Mouse (Mus musculus) forebrain, postnatal 0 days (tissue): ENCODE measurements around the gene Mrpl55. TPM values are rescaled to one million over a fixed set of nuclear protein-coding genes. Genes with fewer than 3 reads are reported as not detected.

Experiments used
- ATAC-seq: fragments of 200-750 bp; cut with Nextera tagmentation; 2 replicates; pipeline ENCODE4 v1.8.0; 2017; ENCODE audit warnings: mild to moderate bottlenecking, moderate library complexity
- DNase-seq: peaks from one replicate; pipeline ENCODE4 v3.0.0-alpha.2; 2015
- H3K27ac ChIP-seq: fragments of 300-500 bp; sonication (generic); 2 replicates; pipeline ENCODE4 v1.5.1; 2014; ENCODE audit warnings: low read depth, mild to moderate bottlenecking, antibody characterized with exemption, low read length, moderate library complexity, mixed read lengths
- H3K27me3 ChIP-seq: fragments of 300-500 bp; sonication (generic); 2 replicates; pipeline ENCODE4 v1.6.1; 2014; ENCODE audit warnings: mild to moderate bottlenecking, low read length, mixed read lengths; ENCODE audit not compliant: insufficient read depth
- H3K36me3 ChIP-seq: fragments of 300-500 bp; sonication (generic); 2 replicates; pipeline ENCODE4 v1.6.1; 2014; ENCODE audit warnings: mild to moderate bottlenecking, moderate library complexity; ENCODE audit not compliant: insufficient read depth
- H3K4me1 ChIP-seq: fragments of 300-500 bp; sonication (generic); 2 replicates; pipeline ENCODE4 v1.6.1; 2014; ENCODE audit warnings: antibody characterized with exemption; ENCODE audit not compliant: insufficient read depth
- H3K4me2 ChIP-seq: fragments of 300-500 bp; sonication (generic); 2 replicates; pipeline ENCODE4 v1.6.1; 2014; ENCODE audit warnings: low read depth, mild to moderate bottlenecking, moderate library complexity
- H3K4me3 ChIP-seq: fragments of 300-500 bp; sonication (generic); 2 replicates; pipeline ENCODE4 v1.5.1; 2014; ENCODE audit warnings: low read depth, low read length, mixed read lengths
- H3K9ac ChIP-seq: fragments of 300-500 bp; sonication (generic); 2 replicates; pipeline ENCODE4 v1.6.1; 2014; ENCODE audit warnings: mild to moderate bottlenecking
- H3K9me3 ChIP-seq: fragments of 300-500 bp; sonication (generic); 2 replicates; pipeline ENCODE4 v1.6.1; 2016; ENCODE audit warnings: low read length
- CTCF ChIP-seq: sonication (generic); IDR thresholded peaks from 2 replicates; pipeline ENCODE4 v1.5.1; 2016; ENCODE audit warnings: antibody characterized with exemption, control low read depth, low read depth
- WGBS: fragments of 180-500 bp; shearing (Covaris S2); extraction: QIAGEN DNeasy Blood & Tissue Kit; methylation state at CpG from one replicate; pipeline ENCODE4 v1.1.7; 2014; 5-methylcytosine and 5-hydroxymethylcytosine counted together
- polyA plus RNA-seq: library from polyadenylated mRNA; unstranded; fragments of >200 nt; fragmentation: Nextera tagmentation; extraction: Ambion mirVana; gene quantifications from 2 replicates; pipeline ENCODE4 v1.2.1, GENCODE M21; 2015
- total RNA-seq: library from RNA; depleted of rRNA; stranded (reverse); fragments of >200 nt; gene quantifications from 2 replicates; pipeline ENCODE4 v1.2.3, GENCODE M21; 2014

The Mrpl55 gene
- total and polyA plus RNA-seq, 2 experiments from 2014 or later: 45.2 to 124 TPM

DNA sequence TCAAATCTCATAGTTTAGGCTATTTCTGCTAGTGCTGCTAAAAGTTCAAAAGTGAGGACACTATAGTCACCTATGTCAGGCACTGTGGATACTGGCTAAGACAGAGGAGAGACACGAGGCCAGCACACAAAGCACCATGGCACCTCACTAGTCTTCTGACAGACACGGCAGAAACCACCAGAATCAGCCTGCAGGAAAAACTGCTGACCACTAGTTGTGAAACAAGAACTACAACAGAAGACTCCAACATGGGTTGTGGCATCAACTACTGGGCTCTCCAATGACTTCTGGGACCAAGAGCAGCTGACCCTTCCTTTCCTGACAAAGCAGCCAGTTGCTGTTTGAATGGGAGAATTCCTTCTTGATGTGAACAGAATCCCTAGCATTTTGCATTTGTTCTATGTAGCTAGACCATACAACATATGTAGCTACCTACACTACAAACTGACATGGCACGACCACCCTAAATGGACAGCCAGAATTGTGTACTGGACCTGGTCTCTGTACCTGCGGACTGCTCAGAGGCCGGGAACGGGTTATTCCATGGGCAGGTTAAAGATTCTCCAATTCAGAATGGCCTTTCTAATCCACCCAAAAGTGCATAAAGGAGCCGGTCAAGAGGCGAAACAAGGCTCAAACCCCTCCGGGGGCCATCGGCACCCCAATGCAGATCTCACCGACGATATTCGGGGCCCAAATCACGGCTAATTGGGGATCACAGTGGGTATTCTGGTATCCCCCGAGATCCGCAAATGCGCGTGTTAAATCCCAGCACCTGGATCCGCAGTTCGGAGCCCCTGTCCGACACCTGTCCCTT, 24.7 kb downstream of the Mrpl55 start:
- H3K36me3 ChIP-seq: no peaks in the 10 kb centered on the region
- peak overlapping the region; percentile 89 for H3K27ac ChIP-seq
- H3K4me2 ChIP-seq: peak overlapping the region; percentile 92
- no peaks in the 10 kb centered on the region for H3K27me3 ChIP-seq
- no peak for TF ChIP-seq CTCF
- ATAC-seq (no peak), DNase-seq (no peak)
- peak overlapping the region; percentile 99 for H3K4me3 ChIP-seq
- peak overlapping the region; percentile 96 for H3K9ac ChIP-seq
- WGBS: 5% methylated on average over 21 of the region's 21 CpGs
- peaks cover 33% of the 10 kb centered on the region for H3K4me1 ChIP-seq
- no peaks in the 10 kb centered on the region for H3K9me3 ChIP-seq

- DNase-seq (no peak), ATAC-seq (peak; percentile 70)
- Histone ChIP-seq H3K9me3 (no peaks in the 10 kb centered on the region), H3K4me3 (peak overlapping the region; percentile 99), H3K36me3 (no peaks in the 10 kb centered on the region), H3K27ac (peak overlapping the region; percentile 89), H3K9ac (peak overlapping the region; percentile 96), H3K4me2 (peak overlapping the region; percentile 92), H3K27me3 (no peaks in the 10 kb centered on the region), H3K4me1 (peaks cover 33% of the 10 kb centered on the region)
- under 1% methylated on average over 51 of the region's 51 CpGs for WGBS
- TF ChIP-seq CTCF: no peak
Measured at GRCm38 (mm10) chr11:59227604-59228121, 25.4 kb downstream of the Mrpl55 start.

GRCm38 (mm10) chr11:59228122-59228953, 26.1 kb downstream of the Mrpl55 start, which contains the start of gene Arf1:
Arf1 (minus strand) TSS chr11:59228270.
- Histone ChIP-seq H3K9me3 (no peaks in the 10 kb centered on the region), H3K27me3 (no peaks in the 10 kb centered on the region), H3K4me1 (peaks cover 31% of the 10 kb centered on the region), H3K9ac (peak within 1 kb of the TSS; percentile 96), H3K4me3 (peak within 1 kb of the TSS; percentile 99), H3K27ac (peak within 1 kb of the TSS; percentile 89), H3K36me3 (no peaks in the 10 kb centered on the region), H3K4me2 (peak within 1 kb of the TSS; percentile 92)
- TF ChIP-seq CTCF: no peak; the same call in 1 of the 2 replicates
- 10% methylated on average over 58 of the region's 59 CpGs for WGBS
- DNase-seq (peak; percentile 98), ATAC-seq (peak; percentile 98)

DNA sequence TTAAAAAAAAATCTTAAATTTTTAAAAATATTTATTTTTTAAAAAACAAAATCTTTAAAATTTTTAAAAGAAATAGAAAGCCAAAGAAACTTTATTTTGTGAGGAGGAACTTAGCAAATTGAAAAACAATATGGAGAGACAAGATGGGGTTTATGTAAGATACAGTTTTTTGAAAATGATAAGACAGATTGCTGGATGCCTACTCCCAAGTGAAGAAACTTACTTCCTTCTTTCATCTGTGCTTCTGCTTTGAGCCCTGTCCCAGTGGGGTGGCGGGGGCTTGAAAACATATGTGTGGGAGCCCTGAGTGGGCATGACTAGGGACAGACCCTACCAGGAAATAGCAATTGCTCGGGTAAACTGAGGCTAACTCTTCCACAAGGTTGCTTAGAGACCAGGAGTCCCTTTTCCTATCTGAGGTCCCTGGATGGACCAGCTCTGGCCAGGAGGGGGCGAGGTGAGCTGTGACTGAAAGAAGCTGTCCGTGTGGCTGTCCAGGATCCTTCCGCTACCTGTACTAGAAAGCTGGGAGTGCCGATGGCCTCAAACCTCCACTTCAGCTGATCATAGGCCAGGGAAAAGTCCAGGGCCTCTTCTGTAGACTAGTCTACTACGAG, 28.0 kb downstream of the Mrpl55 start:
- 20% methylated on average over 7 of the region's 7 CpGs for WGBS
- peak; percentile 42 for DNase-seq
- H3K9ac ChIP-seq: no peak overlapping the region

GRCm38 (mm10) chr11:59232797-59233196, 30.5 kb downstream of the Mrpl55 start:
- Histone ChIP-seq H3K27me3 (no peaks in the 10 kb centered on the region), H3K9ac (no peak overlapping the region), H3K4me3 (no peak overlapping the region), H3K27ac (no peak overlapping the region), H3K36me3 (no peaks in the 10 kb centered on the region), H3K4me2 (no peak overlapping the region), H3K9me3 (no peaks in the 10 kb centered on the region), H3K4me1 (peaks cover 6% of the 10 kb centered on the region)
- WGBS: 66% methylated on average over 2 of the region's 2 CpGs
- no peak for ATAC-seq
- DNase-seq: no peak
- peak; percentile 31 for TF ChIP-seq CTCF

More for the DNA sequence above, 28.0 kb downstream of the Mrpl55 start:
- no peak for ATAC-seq
- H3K4me3 ChIP-seq: no peak overlapping the region
- peak; percentile 73 for TF ChIP-seq CTCF
- H3K36me3 ChIP-seq: no peaks in the 10 kb centered on the region
- H3K4me1 ChIP-seq: peaks cover 22% of the 10 kb centered on the region
- no peak overlapping the region for H3K4me2 ChIP-seq
- no peaks in the 10 kb centered on the region for H3K27me3 ChIP-seq
- no peaks in the 10 kb centered on the region for H3K9me3 ChIP-seq
- H3K27ac ChIP-seq: no peak overlapping the region

DNA sequence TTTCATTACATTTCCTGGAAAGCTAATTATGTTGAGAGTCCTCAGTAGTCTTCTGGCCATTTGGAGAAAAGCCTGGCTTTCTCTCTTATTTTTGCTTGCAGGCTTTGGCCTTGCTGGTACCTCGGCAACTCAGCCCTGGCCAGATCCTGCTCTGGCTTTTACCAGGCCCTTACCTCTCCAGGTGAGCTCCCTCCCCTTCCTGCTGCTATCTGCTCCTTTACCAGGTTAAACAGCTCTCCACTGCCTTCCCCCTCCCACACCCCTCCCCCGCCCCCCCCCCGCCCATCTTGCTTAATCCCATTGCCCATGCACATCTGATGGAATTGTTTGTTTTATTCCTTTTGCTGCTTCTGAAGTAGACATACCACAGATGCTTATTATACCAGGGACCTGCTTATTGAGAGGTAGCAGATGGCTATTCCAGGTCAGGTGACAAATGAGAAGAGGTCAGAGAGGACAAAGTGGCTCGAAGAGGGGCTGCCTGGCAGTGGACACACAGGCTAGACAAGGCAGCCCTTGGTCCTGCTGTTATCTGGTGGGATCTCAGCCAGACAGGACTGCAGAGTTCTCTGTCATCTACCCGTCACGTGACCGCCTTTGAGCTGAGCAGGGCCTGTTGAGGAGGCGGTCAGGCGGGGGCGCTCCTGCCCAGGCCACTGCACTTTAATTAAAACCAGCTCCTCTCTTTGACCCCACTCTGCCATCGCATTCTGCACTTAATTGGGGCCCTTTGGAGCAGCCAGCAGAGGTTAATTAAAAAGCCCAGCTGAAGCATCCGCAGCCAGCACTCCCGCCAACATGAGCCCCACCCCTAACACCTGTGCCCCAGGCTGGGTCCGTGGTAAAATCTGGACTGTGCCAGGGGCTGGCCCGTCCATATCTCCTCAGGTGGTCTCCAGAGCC, 36.5 kb downstream of the Mrpl55 start:
- H3K9ac ChIP-seq: no peak overlapping the region
- H3K4me1 ChIP-seq: no peaks in the 10 kb centered on the region
- DNase-seq: peak; percentile 47
- no peaks in the 10 kb centered on the region for H3K36me3 ChIP-seq
- peak; percentile 61 for ATAC-seq
- WGBS: 3% methylated on average over 15 of the region's 15 CpGs
- no peak overlapping the region for H3K4me2 ChIP-seq
- TF ChIP-seq CTCF: peak; percentile 55; the same call in 1 of the 2 replicates
- H3K4me3 ChIP-seq: no peak overlapping the region
- no peak overlapping the region for H3K27ac ChIP-seq
- H3K9me3 ChIP-seq: no peaks in the 10 kb centered on the region
- no peaks in the 10 kb centered on the region for H3K27me3 ChIP-seq
